Mouse (Mus musculus): ENCODE results near the gene Usp2.

Gene Usp2

DNA sequence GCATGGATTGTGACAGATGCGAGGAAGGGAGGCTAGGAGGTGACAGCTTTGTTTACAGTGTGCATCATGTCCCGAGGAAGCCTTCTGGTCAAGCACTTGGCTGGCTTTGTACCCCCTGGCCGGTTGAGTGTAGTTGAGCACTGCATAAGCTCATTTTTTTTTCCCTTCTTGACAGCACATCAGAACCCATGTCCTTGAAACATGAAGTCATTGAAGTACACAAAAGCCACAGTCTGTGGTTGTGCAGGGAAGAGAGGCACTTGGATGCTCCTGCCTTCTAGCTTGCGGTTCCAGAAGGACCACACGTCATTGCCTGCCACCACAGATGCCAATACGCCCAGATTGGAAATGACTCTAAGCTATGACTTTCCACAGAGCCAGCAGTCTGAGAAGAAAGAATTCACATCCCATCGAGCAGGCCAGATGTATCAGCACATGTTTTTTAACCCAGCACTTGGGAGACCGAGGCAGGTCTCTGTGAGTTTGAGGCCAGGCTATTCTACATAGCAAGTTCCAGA, 53.2 kb downstream of the Usp2 start:
- DNase-seq (ENCODE audit: low read depth in 1 of 2, low spot score in 2 of 2), result no peak

- DNase-seq (ENCODE audit: low read depth in 1 of 2, low spot score in 2 of 2), result no peak
Measured at GRCm38 (mm10) chr9:44124317-44124716, 57.5 kb downstream of the Usp2 start.

GRCm38 (mm10) chr9:44125026-44125425, 58.2 kb downstream of the Usp2 start:
- DNase-seq (ENCODE audit: low read depth in 1 of 2, low spot score in 2 of 2), result no peak

GRCm38 (mm10) chr9:44125546-44126428, 59.0 kb downstream of the Usp2 start:
- peak in 1 of 2 experiments; percentile 61 for DNase-seq (ENCODE audit: low read depth in 1 of 2, low spot score in 2 of 2)

- no peak for DNase-seq (ENCODE audit: low read depth in 1 of 2, low spot score in 2 of 2)
Measured at GRCm38 (mm10) chr9:44126746-44127145, 59.9 kb downstream of the Usp2 start.

GRCm38 (mm10) chr9:44127351-44127801, 60.6 kb downstream of the Usp2 start:
- no peak for DNase-seq (ENCODE audit: low read depth in 1 of 2, low spot score in 2 of 2)

DNA sequence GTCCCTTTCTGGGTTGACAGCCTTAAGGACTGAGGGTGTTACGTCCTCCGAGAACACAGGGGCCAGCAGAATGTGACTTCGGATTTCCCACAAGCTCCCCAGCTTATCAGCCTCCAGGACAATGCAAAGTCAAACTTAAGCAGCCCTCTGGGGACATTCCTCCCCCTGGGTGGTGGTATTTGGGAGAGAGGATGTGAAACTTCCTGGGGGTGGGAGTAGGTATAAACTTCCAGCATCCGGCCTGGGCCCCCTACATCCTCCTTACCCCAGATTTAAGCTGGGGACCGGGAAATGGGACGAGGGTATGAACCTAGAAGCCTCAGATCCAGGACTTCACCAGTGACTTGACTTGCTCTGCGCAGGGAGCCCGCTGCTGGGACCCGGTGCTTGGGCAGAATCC, 62.8 kb downstream of the Usp2 start:
- no peak for DNase-seq (ENCODE audit: low read depth in 1 of 2, low spot score in 2 of 2)

- DNase-seq (ENCODE audit: low read depth in 1 of 2, low spot score in 2 of 2), result no peak
Measured at GRCm38 (mm10) chr9:44130034-44130433, 63.2 kb downstream of the Usp2 start.

DNA sequence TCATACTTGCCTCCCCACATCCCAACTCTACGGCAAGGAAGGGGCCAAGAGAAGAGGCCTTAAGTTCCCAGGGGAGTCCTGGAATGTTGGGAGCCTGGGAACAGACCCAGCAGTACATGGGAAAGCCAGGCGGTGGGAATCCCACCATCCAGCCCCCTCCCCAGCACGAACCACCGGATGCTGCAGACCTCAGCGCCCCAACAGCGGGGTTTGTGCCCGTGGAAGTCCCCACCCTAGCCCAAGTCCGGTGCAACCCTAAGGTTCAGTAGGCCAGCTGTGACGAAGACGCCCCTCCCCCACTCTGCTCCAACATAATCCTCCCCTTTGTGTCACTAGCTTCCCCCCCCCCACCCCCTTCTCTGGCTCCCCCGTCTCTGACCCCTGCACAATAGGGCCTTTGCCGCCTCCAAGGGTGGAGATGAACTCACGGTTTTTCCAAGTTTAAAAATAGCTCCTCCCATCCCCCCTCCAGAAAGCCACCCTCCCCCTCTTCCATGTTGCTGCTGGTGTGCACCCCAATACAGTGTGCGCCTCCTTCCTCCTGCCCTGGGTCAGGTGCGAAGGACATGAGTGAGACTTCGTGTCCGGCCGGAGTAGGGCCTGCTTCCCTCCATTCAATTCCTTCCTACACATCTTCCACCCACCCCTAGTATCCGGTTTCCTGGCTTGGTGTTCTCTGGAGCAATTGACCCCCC, 63.9 kb downstream of the Usp2 start:
- DNase-seq (ENCODE audit: low read depth in 1 of 2, low spot score in 2 of 2), result no peak

DNA sequence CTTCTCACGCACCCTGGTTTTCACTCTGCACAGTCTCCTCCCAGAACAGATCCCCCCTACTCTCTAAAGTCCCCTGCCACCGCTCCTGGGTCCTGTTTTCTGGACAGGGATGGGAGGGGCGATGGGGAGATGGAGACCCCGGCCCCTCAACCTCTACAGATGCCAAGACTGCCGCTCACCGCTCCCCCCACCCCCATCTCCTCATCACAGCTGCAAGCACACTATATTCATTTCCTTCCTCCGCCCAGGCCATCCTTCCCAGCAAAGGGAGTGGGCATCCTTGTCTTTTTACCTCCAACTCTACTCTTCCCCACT, 64.4 kb downstream of the Usp2 start:
- DNase-seq (ENCODE audit: low read depth in 1 of 2, low spot score in 2 of 2), result no peak

GRCm38 (mm10) chr9:44132200-44132599, 65.4 kb downstream of the Usp2 start:
- DNase-seq (ENCODE audit: low read depth in 1 of 2, low spot score in 2 of 2), result no peak

- DNase-seq (ENCODE audit: low read depth in 1 of 2, low spot score in 2 of 2), result no peak
Measured at GRCm38 (mm10) chr9:44133287-44133686, 66.5 kb downstream of the Usp2 start.

- no peak for DNase-seq (ENCODE audit: low read depth in 1 of 2, low spot score in 2 of 2)
Measured at GRCm38 (mm10) chr9:44134101-44134850, 67.5 kb downstream of the Usp2 start, which contains the start of gene Mcam. TSS of gene Mcam (plus strand) at chr9:44134469.

DNA sequence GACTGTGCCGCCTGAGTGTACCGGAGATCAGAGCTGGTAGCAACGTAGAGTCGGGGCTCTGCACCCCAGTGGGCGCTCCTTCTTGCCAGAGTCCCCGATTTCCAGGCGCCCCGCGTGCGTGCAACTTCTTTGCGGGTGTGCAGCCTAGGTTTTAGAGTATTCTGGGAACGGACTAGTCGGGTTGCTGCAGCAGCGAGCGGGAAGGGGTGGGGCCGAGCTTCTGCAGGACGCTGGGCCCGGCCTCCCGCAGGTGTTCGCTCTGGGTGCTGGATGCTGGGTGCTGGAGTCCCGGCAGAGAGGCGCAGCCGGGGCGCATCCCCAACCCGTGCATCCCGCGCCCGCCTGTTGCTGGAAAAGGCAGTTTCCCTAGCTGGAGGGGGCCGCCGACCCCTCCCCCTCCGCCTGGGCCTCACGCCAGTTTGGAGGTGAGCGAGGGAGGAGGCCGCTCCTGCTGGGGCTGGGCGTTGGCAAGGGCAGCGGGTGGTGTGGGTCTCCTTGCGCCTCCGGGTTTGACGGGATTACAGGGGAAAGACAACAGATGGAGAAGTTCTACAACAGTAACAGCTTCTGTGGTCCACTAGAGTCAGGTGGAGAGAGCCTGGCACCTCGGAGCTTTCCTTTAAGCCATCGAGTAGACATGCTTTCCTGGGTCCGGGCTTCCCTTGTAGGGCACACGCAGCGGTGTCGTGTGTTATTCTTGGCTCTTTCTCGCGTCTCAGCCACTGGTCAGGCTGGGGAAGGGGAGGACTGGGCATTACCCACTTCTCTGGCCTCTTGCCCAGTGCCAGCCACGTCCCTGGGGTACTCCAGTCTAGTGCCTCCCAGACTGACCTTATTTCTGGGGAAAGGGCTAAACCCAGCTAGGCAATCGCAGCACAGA, 68.3 kb downstream of the Usp2 start:
- no peak for DNase-seq (ENCODE audit: low read depth in 1 of 2, low spot score in 2 of 2)

GRCm38 (mm10) chr9:44135731-44136411, 69.0 kb downstream of the Usp2 start:
- no peak for DNase-seq (ENCODE audit: low read depth in 1 of 2, low spot score in 2 of 2)

DNA sequence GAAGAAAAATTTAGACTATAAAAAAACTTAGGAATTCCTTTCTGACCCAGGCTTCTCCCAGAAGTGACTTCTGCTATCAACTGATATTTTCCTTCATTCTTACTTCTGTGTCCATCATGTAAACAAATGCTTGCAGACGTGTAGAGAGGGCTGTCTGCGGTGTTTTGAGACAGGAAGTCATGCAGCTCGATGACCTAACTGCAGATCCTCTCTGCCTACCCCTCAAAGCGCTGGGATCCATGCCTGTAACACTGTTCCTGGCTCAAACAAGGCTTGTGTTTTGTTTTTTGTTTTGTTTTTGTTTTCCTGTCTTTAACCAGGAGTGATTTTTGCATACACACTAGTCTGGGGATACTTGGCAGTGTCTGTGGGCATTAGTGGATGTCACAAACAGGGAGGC, 71.0 kb downstream of the Usp2 start:
- no peak for DNase-seq (ENCODE audit: low read depth in 1 of 2, low spot score in 2 of 2)

DNA sequence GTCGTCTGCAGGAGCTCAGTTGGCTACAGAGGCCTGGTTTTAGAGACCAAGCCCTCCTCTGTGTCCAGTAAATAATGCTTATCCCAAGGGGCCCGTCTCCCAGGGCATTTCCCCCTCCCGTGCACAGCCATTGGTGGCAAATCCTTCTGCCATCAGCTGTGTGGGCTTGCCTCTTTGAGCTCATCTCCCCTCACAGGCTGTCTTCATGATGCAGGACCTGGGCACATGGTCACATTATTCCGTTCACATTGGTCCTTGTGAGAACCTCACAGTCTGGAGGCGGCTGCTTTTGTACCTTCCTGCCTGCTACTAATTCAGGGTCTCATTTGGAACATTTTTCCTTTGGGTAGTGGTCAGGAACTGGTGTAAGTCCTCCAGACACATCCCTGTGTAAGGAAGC, 75.1 kb downstream of the Usp2 start:
- no peak for DNase-seq (ENCODE audit: low read depth in 1 of 2, low spot score in 2 of 2)

GRCm38 (mm10) chr9:44143421-44143820, 76.6 kb downstream of the Usp2 start:
- DNase-seq (ENCODE audit: low read depth in 1 of 2, low spot score in 2 of 2), result no peak

DNA sequence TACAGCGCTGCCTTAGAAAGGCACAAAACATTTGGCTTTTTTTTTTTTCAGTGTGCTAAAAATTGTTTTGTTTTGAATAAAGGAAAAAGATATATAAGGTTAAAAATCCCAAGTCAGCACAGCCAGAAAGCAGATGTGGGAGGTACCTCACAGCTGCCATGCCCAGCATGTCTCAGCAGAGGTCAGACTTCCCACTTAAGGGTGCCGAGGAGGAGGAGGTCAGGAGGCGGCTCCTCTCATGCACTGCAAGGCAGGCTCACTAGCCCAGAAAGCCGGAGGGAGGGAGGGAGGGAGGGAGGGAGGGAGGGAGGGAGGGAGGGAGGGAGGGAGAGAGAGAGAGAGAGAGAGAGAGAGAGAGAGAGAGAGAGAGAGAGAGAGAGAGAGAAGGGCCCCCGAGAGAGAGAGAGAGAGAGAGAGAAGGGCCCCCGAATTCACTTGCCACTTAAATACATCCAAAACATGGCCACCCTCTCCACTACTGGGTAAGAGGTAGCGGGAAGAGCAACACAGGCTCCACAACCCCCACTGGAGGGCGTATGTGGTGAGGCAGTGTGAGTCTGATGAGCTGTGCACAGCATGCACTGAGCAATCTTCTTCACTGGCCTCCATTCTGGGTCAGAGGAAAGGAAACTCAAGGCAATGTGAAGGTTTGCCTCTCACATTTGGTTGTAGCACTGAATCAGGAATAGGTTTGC, 77.3 kb downstream of the Usp2 start:
- DNase-seq (ENCODE audit: low read depth in 1 of 2, low spot score in 2 of 2), result no peak

- DNase-seq (ENCODE audit: low read depth in 1 of 2, low spot score in 2 of 2), result no peak
Measured at GRCm38 (mm10) chr9:44144718-44145060, 77.9 kb downstream of the Usp2 start.

All from monocyte, adult 2 months (primary cell).